Mouse (Mus musculus): ENCODE measurements around the gene Pim1.

GRCm38 (mm10) chr17:29499511-29499910, 9.0 kb downstream of the Pim1 start:
- no peak for TF ChIP-seq CTCF (IDR thresholded peaks at IDR 0.05; ENCODE audit: borderline replicate concordance, insufficient read depth, low read depth, low read length)
- TF ChIP-seq POLR2A (IDR thresholded peaks at IDR 0.05; ENCODE audit: borderline replicate concordance, insufficient read depth, low read length), result no peak

Measured in cerebellum, adult 2 months (tissue).